Mouse (Mus musculus) stomach, embryonic 14.5 days (tissue): ENCODE data around the gene Calca. TPM values are rescaled to one million over a fixed set of nuclear protein-coding genes. Genes with fewer than 3 reads are reported as not detected.
"Not testable (repeated sequence)": the region's sequence is repeated elsewhere in the genome, so short reads cannot be mapped to it uniquely, and the experiment has no call there.

ENCODE experiments used
- ATAC-seq: fragments of 200-750 bp; cut with Nextera tagmentation; 2 replicates; pipeline ENCODE4 v1.8.0; 2017; ENCODE audit warnings: low read depth, moderate TSS enrichment; ENCODE audit not compliant: insufficient number of reproducible peaks, insufficient read depth, low FRiP score
- H3K27ac ChIP-seq: fragments of 300-500 bp; sonication (generic); 2 replicates; pipeline ENCODE4 v1.5.1; 2014; ENCODE audit warnings: mild to moderate bottlenecking, low read length, moderate library complexity, mixed read lengths
- H3K27me3 ChIP-seq: fragments of 300-500 bp; sonication (generic); 2 replicates; pipeline ENCODE4 v1.6.1; 2014; ENCODE audit warnings: low read length, control low read depth, mixed read lengths; ENCODE audit not compliant: control insufficient read depth, insufficient read depth
- H3K36me3 ChIP-seq: fragments of 300-500 bp; sonication (generic); 2 replicates; pipeline ENCODE4 v1.6.1; 2014; ENCODE audit warnings: mild to moderate bottlenecking, control low read depth, low read length, moderate library complexity, mixed read lengths; ENCODE audit not compliant: control insufficient read depth, insufficient read depth
- H3K4me1 ChIP-seq: fragments of 300-500 bp; sonication (generic); 2 replicates; pipeline ENCODE4 v1.6.1; 2014; ENCODE audit warnings: low read length, control low read depth, mixed read lengths; ENCODE audit not compliant: control insufficient read depth, insufficient read depth
- H3K4me2 ChIP-seq: fragments of 300-500 bp; sonication (generic); replicated peaks from 2 replicates; pipeline ENCODE4 v1.6.1; 2014; ENCODE audit warnings: low read depth, low read length, control low read depth
- H3K4me3 ChIP-seq: fragments of 300-500 bp; sonication (generic); 2 replicates; pipeline ENCODE4 v1.5.1; 2014; ENCODE audit warnings: low read depth, low read length, control low read depth
- H3K9ac ChIP-seq: fragments of 300-500 bp; sonication (generic); replicated peaks from 2 replicates; pipeline ENCODE4 v1.6.1; 2014; ENCODE audit warnings: low read depth, mild to moderate bottlenecking, control low read depth, low read length, moderate library complexity, mixed read lengths
- H3K9me3 ChIP-seq: fragments of 300-500 bp; sonication (generic); 2 replicates; pipeline ENCODE4 v1.6.1; 2016; ENCODE audit warnings: low read depth, low read length, control low read depth; ENCODE audit not compliant: control insufficient read depth
- WGBS: fragments of 180-500 bp; shearing (Covaris S2); extraction: QIAGEN DNeasy Blood & Tissue Kit; methylation state at CpG from one replicate; pipeline ENCODE4 v1.1.7; 2014; 5-methylcytosine and 5-hydroxymethylcytosine counted together
- polyA plus RNA-seq: library from polyadenylated mRNA; unstranded; fragments of >200 nt; fragmentation: Nextera tagmentation; extraction: Ambion mirVana; gene quantifications from 2 replicates; pipeline ENCODE4 v1.2.1, GENCODE M21; 2014

Gene Calca
- polyA plus RNA-seq, 1 experiment from 2014 or later = 1.6 TPM

GRCm38 (mm10) chr7:114594391-114594790, 41.8 kb downstream of the Calca start:
- WGBS = 90% methylated on average over 8 of the region's 8 CpGs
- not testable (repeated sequence) for H3K9ac ChIP-seq, H3K27ac ChIP-seq, ATAC-seq, H3K4me1 ChIP-seq, H3K9me3 ChIP-seq, H3K27me3 ChIP-seq, H3K4me2 ChIP-seq, H3K4me3 ChIP-seq, H3K36me3 ChIP-seq

GRCm38 (mm10) chr7:114582441-114582840, 53.7 kb downstream of the Calca start:
- Histone ChIP-seq H3K4me1 (no peaks in the 10 kb centered on the region), H3K4me2 (no peak overlapping the region), H3K9ac (no peak overlapping the region), H3K36me3 (no peaks in the 10 kb centered on the region), H3K27ac (no peak overlapping the region), H3K27me3 (no peaks in the 10 kb centered on the region), H3K4me3 (no peak overlapping the region), H3K9me3 (no peaks in the 10 kb centered on the region)
- no peak for ATAC-seq
- WGBS = 44% methylated on average over 2 of the region's 2 CpGs

Other genes with a start within 250 kb of the Calca start
- gene Pde3b, start 221.1 kb downstream of the Calca start, polyA plus RNA-seq = 9.8 and 12.1 TPM in 2 replicates
- gene Cyp2r1, start 73.4 kb downstream of the Calca start, polyA plus RNA-seq = 2.3 and 2.6 TPM in 2 replicates
- 2.4 and 2.8 TPM in 2 replicates for gene Calcb, start 82.3 kb upstream of the Calca start, polyA plus RNA-seq
- 18.1 and 23.2 TPM in 2 replicates for gene Insc, start 107.3 kb upstream of the Calca start, polyA plus RNA-seq